Mouse (Mus musculus) liver, embryonic 14.5 days (tissue): ENCODE data around the gene Dixdc1. TPM values are rescaled to one million over a fixed set of nuclear protein-coding genes. Genes with fewer than 3 reads are reported as not detected.

ENCODE experiments used
- ATAC-seq: fragments of 200-750 bp; cut with Nextera tagmentation; 2 replicates; pipeline ENCODE4 v1.8.0; 2017; ENCODE audit warnings: moderate number of reproducible peaks, mild to moderate bottlenecking, moderate library complexity; ENCODE audit not compliant: insufficient read depth
- DNase-seq, 3 experiments: peaks; one replicate each; pipeline ENCODE4 v3.0.0-alpha.2; 2012 to 2013; ENCODE audit warnings: low read depth in 3 of 3, low spot score in 3 of 3
- H3K27ac ChIP-seq: fragments of 300-500 bp; sonication (generic); 2 replicates; pipeline ENCODE4 v1.5.1; 2014; ENCODE audit warnings: moderate library complexity, mild to moderate bottlenecking, control low read depth, inconsistent platforms
- H3K27me3 ChIP-seq: fragments of 300-500 bp; sonication (generic); 2 replicates; pipeline ENCODE4 v1.6.1; 2014; ENCODE audit warnings: mild to moderate bottlenecking, low read length, moderate library complexity; ENCODE audit not compliant: control insufficient read depth, insufficient read depth
- H3K36me3 ChIP-seq: fragments of 300-500 bp; sonication (generic); replicated peaks from 2 replicates; pipeline ENCODE4 v1.6.1; 2014; ENCODE audit warnings: low read depth; ENCODE audit not compliant: control insufficient read depth, insufficient read depth
- H3K4me1 ChIP-seq, 2 experiments: fragments of 200-500 bp in 1 of 2; fragments of 300-500 bp in 1 of 2; sonication (generic) in 1 of 2; replicated peaks; 2 replicates each; pipeline ENCODE4 v1.6.1; 2012 to 2014; ENCODE audit warnings: antibody characterized with exemption in 1 of 2, inconsistent platforms in 1 of 2, low read length in 1 of 2; ENCODE audit not compliant: control insufficient read depth in 2 of 2, insufficient read depth in 2 of 2
- H3K4me2 ChIP-seq: fragments of 300-500 bp; sonication (generic); 2 replicates; pipeline ENCODE4 v1.6.1; 2014; ENCODE audit warnings: low read depth, mild to moderate bottlenecking, control low read depth, moderate library complexity
- H3K4me3 ChIP-seq, 2 experiments: fragments of 200-500 bp in 1 of 2; fragments of 300-500 bp in 1 of 2; sonication (generic) in 1 of 2; 2 replicates each; pipeline ENCODE4 v1.5.1; 2012 to 2014; ENCODE audit warnings: low read depth in 2 of 2, low read length in 2 of 2, mild to moderate bottlenecking in 2 of 2, control low read depth in 1 of 2, inconsistent platforms in 1 of 2, moderate library complexity in 1 of 2; ENCODE audit not compliant: insufficient read depth in 1 of 2
- H3K9ac ChIP-seq: fragments of 300-500 bp; sonication (generic); replicated peaks from 2 replicates; pipeline ENCODE4 v1.6.1; 2014; ENCODE audit warnings: mild to moderate bottlenecking, control low read depth, moderate library complexity
- H3K9me3 ChIP-seq: fragments of 300-500 bp; sonication (generic); 2 replicates; pipeline ENCODE4 v1.6.1; 2016; ENCODE audit warnings: low read length, mixed read lengths; ENCODE audit not compliant: control insufficient read depth
- CTCF ChIP-seq: IDR thresholded peaks from 2 replicates; pipeline ENCODE4 v1.5.1; 2016; ENCODE audit warnings: antibody characterized with exemption, low read depth, control low read depth
- EP300 ChIP-seq: IDR thresholded peaks from 2 replicates; pipeline ENCODE4 v1.6.1; 2016; ENCODE audit warnings: antibody characterized with exemption, low read depth
- WGBS: fragments of 180-500 bp; shearing (Covaris S2); extraction: QIAGEN DNeasy Blood & Tissue Kit; methylation state at CpG from one replicate; pipeline ENCODE4 v1.1.7; 2014; ENCODE audit not compliant: insufficient replicate concordance; 5-methylcytosine and 5-hydroxymethylcytosine counted together
- polyA plus RNA-seq, 2 experiments: library from polyadenylated mRNA; depleted of rRNA in 1 of 2; stranded (reverse) in 1 of 2; unstranded in 1 of 2; fragments of >200 nt; fragmentation: Nextera tagmentation in 1 of 2; extraction: Ambion mirVana in 1 of 2; gene quantifications; 2 replicates each; pipeline versions ENCODE4 v1.2.1 to v1.2.3; 2012 to 2014

Gene Dixdc1
- polyA plus RNA-seq, 2 experiments, result 0.56 to 0.84 TPM

DNA sequence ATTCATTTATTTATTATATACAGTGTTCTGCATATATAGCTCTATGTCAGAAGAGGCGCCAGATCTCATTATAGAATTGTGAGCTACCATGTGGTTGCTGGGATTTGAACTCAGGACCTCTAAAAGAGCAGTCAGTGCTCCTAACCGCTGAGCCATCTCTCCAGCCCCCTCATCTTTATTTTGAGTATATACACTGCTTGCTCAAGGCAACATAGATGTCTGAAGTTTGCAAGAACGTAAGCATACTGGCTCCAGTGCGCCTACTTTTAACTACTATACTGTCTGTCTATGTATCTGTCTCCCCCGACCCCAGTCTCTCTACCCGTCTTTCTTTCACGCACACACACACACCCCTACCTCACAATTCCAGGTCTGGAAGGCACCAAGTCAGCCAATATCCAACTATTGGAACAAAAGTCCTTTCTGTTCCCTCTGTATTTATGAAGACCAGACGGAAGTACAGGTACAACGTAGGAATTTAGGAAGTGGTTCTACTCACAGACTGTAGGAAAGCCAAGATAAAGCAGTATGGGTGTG lies 121.5 kb downstream of the Dixdc1 start:
- peaks cover 3% of the 10 kb centered on the region in 2 experiments; a peak in 3 of 4 replicates for H3K4me1 ChIP-seq
- peak overlapping the region; percentile 10 to 90; a peak in 2 of 4 replicates for H3K4me3 ChIP-seq
- DNase-seq (no peak), ATAC-seq (no peak)
- no peaks in the 10 kb centered on the region for H3K9me3 ChIP-seq
- peak overlapping the region; percentile 79 for H3K4me2 ChIP-seq
- TF ChIP-seq EP300 (no peak), CTCF (no peak)
- WGBS, result 55% methylated on average over 9 of the region's 9 CpGs
- H3K36me3 ChIP-seq, result peaks cover 20% of the 10 kb centered on the region
- no peak overlapping the region for H3K9ac ChIP-seq
- H3K27ac ChIP-seq, result no peak overlapping the region
- H3K27me3 ChIP-seq, result no peaks in the 10 kb centered on the region

DNA sequence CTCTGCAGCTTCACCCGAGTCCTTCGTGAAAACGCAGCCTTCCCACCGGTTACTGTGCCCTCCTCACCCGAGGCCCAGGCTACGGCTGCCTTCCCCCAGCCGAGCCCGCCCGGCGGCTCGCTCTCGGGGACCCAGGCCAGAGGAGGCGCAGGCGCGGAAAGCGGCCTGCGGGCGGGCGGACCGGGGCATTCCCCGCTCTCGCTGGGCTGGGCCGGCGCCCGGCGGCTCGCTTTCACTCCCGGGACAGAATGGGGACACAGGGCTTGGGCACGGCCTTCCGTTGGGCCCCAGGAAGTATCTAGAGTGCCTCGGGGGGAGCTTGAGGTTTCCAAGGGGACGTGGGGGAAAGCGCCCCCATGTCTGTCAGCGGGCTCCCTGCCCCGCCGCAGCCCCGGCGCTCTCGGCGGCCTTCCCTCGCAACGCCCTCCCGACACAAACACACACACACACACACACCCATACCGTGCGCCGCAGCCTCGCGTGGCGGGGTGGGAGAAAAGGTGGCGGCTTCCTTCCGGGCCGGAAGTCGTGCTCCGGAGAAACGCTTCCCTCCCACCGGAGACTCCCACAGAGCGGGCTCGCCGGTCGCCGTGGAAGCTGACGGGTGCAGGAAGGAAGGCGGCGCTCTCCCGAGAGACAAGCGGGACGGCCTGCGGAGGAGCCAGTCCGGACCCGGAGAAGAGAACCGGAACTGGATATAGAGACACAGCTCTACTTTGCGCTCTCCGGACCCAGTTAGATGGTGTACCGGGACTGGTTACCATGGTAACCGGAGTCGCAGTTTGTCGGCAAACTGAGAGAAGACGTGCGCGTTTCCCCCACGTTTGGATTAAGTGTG lies 122.3 kb downstream of the Dixdc1 start, which contains the start of the genes Pih1d2 and Nkapd1:
Pih1d2 (plus strand) TSS at position 556 of the 838 bp plus-strand sequence.
Nkapd1 (minus strand) TSS at position 699 of the 838 bp plus-strand sequence.
- ATAC-seq (peak; percentile 91), DNase-seq (peak; percentile 81 to 86 (median 86))
- H3K4me1 ChIP-seq, result peaks cover 3% of the 10 kb centered on the region in 2 experiments; a peak in 3 of 4 replicates
- H3K36me3 ChIP-seq, result peaks cover 22% of the 10 kb centered on the region
- TF ChIP-seq CTCF (peak; percentile 33; the same call in 1 of the 2 replicates), EP300 (no peak)
- WGBS, result under 1% methylated on average over 72 of the region's 81 CpGs
- no peaks in the 10 kb centered on the region for H3K27me3 ChIP-seq
- H3K4me2 ChIP-seq, result peak within 1 kb of the TSS; percentile 79
- peak within 1 kb of the TSS; percentile 92 for H3K9ac ChIP-seq
- no peaks in the 10 kb centered on the region for H3K9me3 ChIP-seq
- peak within 1 kb of the TSS; percentile 61 for H3K27ac ChIP-seq
- peak within 1 kb of the TSS; percentile 90 to 97 for H3K4me3 ChIP-seq

DNA sequence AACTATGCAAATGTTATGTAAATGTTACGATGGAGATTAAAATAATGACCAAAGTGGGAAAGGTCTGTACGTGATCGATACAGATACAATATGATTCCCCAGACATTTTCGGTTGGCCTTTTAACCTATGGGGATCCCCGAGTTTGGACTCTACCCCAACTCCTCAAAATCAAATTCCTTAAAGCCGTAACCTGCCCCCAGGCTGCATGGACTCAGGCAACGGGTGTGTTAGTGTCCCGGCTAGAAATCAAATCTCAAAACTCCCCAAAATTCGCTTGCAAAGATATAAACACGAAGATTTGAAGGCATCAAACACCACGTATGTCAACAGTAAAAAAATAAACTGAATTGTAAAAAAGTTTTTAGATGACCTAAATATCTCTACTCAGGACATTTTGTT lies 123.2 kb downstream of the Dixdc1 start:
- TF ChIP-seq CTCF (no peak), EP300 (no peak)

More for the DNA sequence above, 123.2 kb downstream of the Dixdc1 start:
- Histone ChIP-seq H3K4me3 (peak overlapping the region; percentile 90 to 97), H3K27ac (peak overlapping the region; percentile 61), H3K27me3 (no peaks in the 10 kb centered on the region), H3K4me1 (peaks cover 3% of the 10 kb centered on the region in 2 experiments; a peak in 3 of 4 replicates), H3K36me3 (peaks cover 26% of the 10 kb centered on the region), H3K9me3 (no peaks in the 10 kb centered on the region), H3K4me2 (peak overlapping the region; percentile 79), H3K9ac (peak overlapping the region; percentile 92)
- 29% methylated on average over 11 of the region's 11 CpGs for WGBS
- DNase-seq (no peak), ATAC-seq (no peak)

Other genes starting within 250 kb of the Dixdc1 start
- gene Plet1, start 245.0 kb downstream of the Dixdc1 start, polyA plus RNA-seq (2012; rRNA removed), result 0.11 and 0.17 TPM in 2 replicates
- gene Plet1, start 245.0 kb downstream of the Dixdc1 start, polyA plus RNA-seq (2014; fragmentation: Nextera tagmentation; extraction: Ambion mirVana), result 0.10 and 0.15 TPM in 2 replicates
- gene Pts, start 210.8 kb downstream of the Dixdc1 start, polyA plus RNA-seq (2012; rRNA removed), result 16.0 and 23.7 TPM in 2 replicates
- 32.7 and 34.4 TPM in 2 replicates for gene Pts, start 210.8 kb downstream of the Dixdc1 start, polyA plus RNA-seq (2014; fragmentation: Nextera tagmentation; extraction: Ambion mirVana)
- 3.0 and 4.9 TPM in 2 replicates for gene Il18, start 184.7 kb downstream of the Dixdc1 start, polyA plus RNA-seq (2012; rRNA removed)
- gene Il18, start 184.7 kb downstream of the Dixdc1 start, polyA plus RNA-seq (2014; fragmentation: Nextera tagmentation; extraction: Ambion mirVana), result 8.1 and 9.7 TPM in 2 replicates
- gene Bco2, start 184.3 kb downstream of the Dixdc1 start, polyA plus RNA-seq (2012; rRNA removed), result 0.12 and 0.28 TPM in 2 replicates
- gene Bco2, start 184.3 kb downstream of the Dixdc1 start, polyA plus RNA-seq (2014; fragmentation: Nextera tagmentation; extraction: Ambion mirVana), result 0.33 and 0.58 TPM in 2 replicates
- gene Tex12, start 178.2 kb downstream of the Dixdc1 start, polyA plus RNA-seq (2012; rRNA removed), result not detected in 2 replicates
- not detected in 2 replicates for gene Tex12, start 178.2 kb downstream of the Dixdc1 start, polyA plus RNA-seq (2014; fragmentation: Nextera tagmentation; extraction: Ambion mirVana)
- gene Sdhd, start 135.7 kb downstream of the Dixdc1 start, polyA plus RNA-seq (2012; rRNA removed), result 167 and 179 TPM in 2 replicates
- 322 and 337 TPM in 2 replicates for gene Sdhd, start 135.7 kb downstream of the Dixdc1 start, polyA plus RNA-seq (2014; fragmentation: Nextera tagmentation; extraction: Ambion mirVana)
- gene Timm8b, start 135.6 kb downstream of the Dixdc1 start, polyA plus RNA-seq (2012; rRNA removed), result 111 and 153 TPM in 2 replicates
- 248 and 263 TPM in 2 replicates for gene Timm8b, start 135.6 kb downstream of the Dixdc1 start, polyA plus RNA-seq (2014; fragmentation: Nextera tagmentation; extraction: Ambion mirVana)
- 0.18 and 0.78 TPM in 2 replicates for gene Pih1d2, start 122.2 kb downstream of the Dixdc1 start, polyA plus RNA-seq (2012; rRNA removed)
- 0.56 and 1.4 TPM in 2 replicates for gene Pih1d2, start 122.2 kb downstream of the Dixdc1 start, polyA plus RNA-seq (2014; fragmentation: Nextera tagmentation; extraction: Ambion mirVana)
- gene Nkapd1, start 122.1 kb downstream of the Dixdc1 start, polyA plus RNA-seq (2012; rRNA removed), result 2.9 and 4.7 TPM in 2 replicates
- 7.0 and 7.3 TPM in 2 replicates for gene Nkapd1, start 122.1 kb downstream of the Dixdc1 start, polyA plus RNA-seq (2014; fragmentation: Nextera tagmentation; extraction: Ambion mirVana)
- 7.0 and 14.4 TPM in 2 replicates for gene Dlat, start 79.7 kb downstream of the Dixdc1 start, polyA plus RNA-seq (2012; rRNA removed)
- gene Dlat, start 79.7 kb downstream of the Dixdc1 start, polyA plus RNA-seq (2014; fragmentation: Nextera tagmentation; extraction: Ambion mirVana), result 32.0 and 35.7 TPM in 2 replicates
- gene 2310030G06Rik, start 7.0 kb upstream of the Dixdc1 start, polyA plus RNA-seq (2012; rRNA removed), result 1.8 and 2.2 TPM in 2 replicates
- 2.1 and 2.3 TPM in 2 replicates for gene 2310030G06Rik, start 7.0 kb upstream of the Dixdc1 start, polyA plus RNA-seq (2014; fragmentation: Nextera tagmentation; extraction: Ambion mirVana)
- 1.7 and 2.7 TPM in 2 replicates for gene Cryab, start 11.8 kb upstream of the Dixdc1 start, polyA plus RNA-seq (2012; rRNA removed)
- 4.5 and 4.7 TPM in 2 replicates for gene Cryab, start 11.8 kb upstream of the Dixdc1 start, polyA plus RNA-seq (2014; fragmentation: Nextera tagmentation; extraction: Ambion mirVana)
- 0.20 and 0.35 TPM in 2 replicates for gene Hspb2, start 12.8 kb upstream of the Dixdc1 start, polyA plus RNA-seq (2012; rRNA removed)
- gene Hspb2, start 12.8 kb upstream of the Dixdc1 start, polyA plus RNA-seq (2014; fragmentation: Nextera tagmentation; extraction: Ambion mirVana), result not detected in 2 replicates
- 4.0 and 5.2 TPM in 2 replicates for gene Fdxacb1, start 28.7 kb upstream of the Dixdc1 start, polyA plus RNA-seq (2012; rRNA removed)
- gene Fdxacb1, start 28.7 kb upstream of the Dixdc1 start, polyA plus RNA-seq (2014; fragmentation: Nextera tagmentation; extraction: Ambion mirVana), result 9.4 and 12.8 TPM in 2 replicates
- 10.1 and 10.8 TPM in 2 replicates for gene Alg9, start 35.5 kb upstream of the Dixdc1 start, polyA plus RNA-seq (2012; rRNA removed)
- gene Alg9, start 35.5 kb upstream of the Dixdc1 start, polyA plus RNA-seq (2014; fragmentation: Nextera tagmentation; extraction: Ambion mirVana), result 12.7 and 13.5 TPM in 2 replicates
- gene 1110032A03Rik, start 36.0 kb upstream of the Dixdc1 start, polyA plus RNA-seq (2012; rRNA removed), result 11.4 and 11.5 TPM in 2 replicates
- 15.8 and 16.9 TPM in 2 replicates for gene 1110032A03Rik, start 36.0 kb upstream of the Dixdc1 start, polyA plus RNA-seq (2014; fragmentation: Nextera tagmentation; extraction: Ambion mirVana)
- gene Ppp2r1b, start 105.8 kb upstream of the Dixdc1 start, polyA plus RNA-seq (2012; rRNA removed), result 20.9 and 27.7 TPM in 2 replicates
- gene Ppp2r1b, start 105.8 kb upstream of the Dixdc1 start, polyA plus RNA-seq (2014; fragmentation: Nextera tagmentation; extraction: Ambion mirVana), result 69.1 and 75.0 TPM in 2 replicates